Mouse (Mus musculus) brain, embryonic 14.5 days (tissue): Measurements from ENCODE around the gene Mb.

Source experiments
- CTCF ChIP-seq: fragments of 200-500 bp; IDR thresholded peaks from 2 replicates; pipeline ENCODE4 v1.5.1; 2012; ENCODE audit warnings: inconsistent platforms, mild to moderate bottlenecking, moderate library complexity, borderline replicate concordance; ENCODE audit not compliant: insufficient read depth, insufficient read length; ENCODE audit errors: extremely low read depth
- POLR2A ChIP-seq: fragments of 200-500 bp; IDR thresholded peaks from 2 replicates; pipeline ENCODE4 v1.6.1; 2012; ENCODE audit warnings: mild to moderate bottlenecking, inconsistent platforms, borderline replicate concordance; ENCODE audit not compliant: poor library complexity, insufficient read depth, insufficient read length, severe bottlenecking; ENCODE audit errors: extremely low read depth

DNA sequence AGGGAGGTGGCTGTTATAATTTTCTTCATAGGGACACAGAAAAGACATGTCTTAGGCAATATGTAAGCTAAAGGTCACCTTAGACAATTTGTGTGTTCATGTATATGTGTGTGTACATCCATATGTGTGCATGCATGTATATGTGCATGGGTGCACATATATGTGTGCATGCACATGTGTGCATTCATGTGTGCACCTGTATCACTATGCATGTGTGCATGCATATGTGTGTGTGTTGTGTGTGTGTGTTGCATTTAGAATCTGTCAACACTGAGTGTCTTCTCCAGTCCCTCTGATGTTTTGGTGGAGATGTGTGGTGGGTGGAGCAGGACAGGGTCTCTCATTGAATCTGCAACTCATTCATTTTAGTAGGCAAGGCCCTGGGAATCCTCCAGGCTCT is 12.3 kb upstream of the Mb start:
- TF ChIP-seq CTCF (no peak), POLR2A (no peak)
